Mouse (Mus musculus): ENCODE data around the gene Kdsr. TPM values are rescaled to one million over a fixed set of nuclear protein-coding genes. Genes with fewer than 3 reads are reported as not detected.

Gene Kdsr
- polyA plus RNA-seq, 1 experiment from 2014 or later = 31.8 TPM

DNA sequence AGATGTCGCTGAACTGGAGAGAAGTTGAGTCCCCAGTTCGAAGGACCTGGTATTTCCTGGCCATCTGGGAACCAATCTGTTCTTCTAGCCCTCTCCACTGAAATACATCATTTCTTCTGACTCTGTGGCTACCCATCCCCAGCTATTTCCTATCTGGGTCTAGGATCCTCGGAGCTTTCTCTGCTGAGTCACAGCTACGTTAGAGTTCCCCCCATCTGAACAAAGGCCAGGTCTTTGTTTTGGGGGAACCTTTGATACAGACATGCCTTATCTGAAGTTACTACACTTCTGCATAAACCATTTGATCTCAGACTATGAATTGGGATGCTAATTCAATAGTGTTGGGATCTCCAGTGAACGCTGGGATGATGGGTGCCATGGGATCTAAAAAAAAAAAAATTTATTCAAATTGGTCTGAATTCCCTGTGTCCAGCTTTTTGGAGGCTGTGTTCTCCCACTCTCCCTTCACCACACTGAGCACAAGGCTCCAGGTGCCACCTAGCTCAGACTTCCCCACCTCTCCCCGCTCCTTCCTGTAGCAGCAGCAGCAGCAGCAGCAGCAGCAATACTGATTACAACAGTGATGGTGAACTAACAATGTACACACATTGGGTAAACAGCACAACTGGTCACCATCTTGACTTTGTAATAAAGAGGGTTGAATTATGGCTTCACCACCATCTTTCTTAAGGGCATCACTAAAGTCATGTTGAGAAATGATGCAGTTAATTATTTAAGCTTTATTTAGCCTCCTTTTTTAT lies 10.8 kb downstream of the Kdsr start:
- 90% methylated on average over 6 of the region's 6 CpGs for WGBS
- ATAC-seq = no peak
- no peaks in the 10 kb centered on the region for H3K4me1 ChIP-seq (ENCODE audit: insufficient read depth, low read depth, low read length)

DNA sequence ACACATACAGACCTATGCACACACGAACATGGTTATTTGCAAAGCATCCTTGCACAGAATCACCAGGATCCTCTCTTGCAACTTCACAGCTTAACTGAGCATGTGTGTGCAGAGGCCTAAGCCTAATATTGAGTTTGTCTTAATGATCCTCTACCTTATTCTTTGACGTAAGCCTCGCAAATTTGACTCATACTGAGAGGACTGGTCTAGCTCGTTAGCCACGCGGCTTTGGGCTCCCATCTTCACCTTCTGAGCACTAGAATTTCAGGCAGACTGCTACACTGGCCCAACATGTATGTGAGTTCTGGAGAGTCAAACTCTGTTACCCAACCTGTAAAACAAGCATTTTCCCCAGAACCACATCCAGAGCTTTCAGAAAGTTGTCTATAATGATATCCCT lies 16.5 kb downstream of the Kdsr start:
- DNase-seq (ENCODE audit: low spot score) = no peak
- Histone ChIP-seq H3K4me1 (ENCODE audit: insufficient read depth, low read depth, low read length) (no peaks in the 10 kb centered on the region), H3K4me3 (ENCODE audit: low read depth, low read length) (no peak overlapping the region), H3K36me3 (ENCODE audit: insufficient read depth, low read length) (peaks cover 14% of the 10 kb centered on the region; the same call in 1 of the 2 replicates), H3K9me3 (ENCODE audit: low read length) (no peaks in the 10 kb centered on the region), H3K27me3 (replicated peaks; ENCODE audit: insufficient read depth, low read length) (no peaks in the 10 kb centered on the region), H3K9ac (replicated peaks; ENCODE audit: low read depth) (no peak overlapping the region), H3K4me2 (replicated peaks; ENCODE audit: low read depth, low read length) (no peak overlapping the region), H3K27ac (ENCODE audit: low read length) (no peak overlapping the region)
- ATAC-seq = no peak
- TF ChIP-seq EP300 (IDR thresholded peaks at IDR 0.05) = no peak
- TF ChIP-seq CTCF (IDR thresholded peaks at IDR 0.05) = no peak
- WGBS = 93% methylated on average over 6 of the region's 6 CpGs

More for the DNA sequence above, 10.8 kb downstream of the Kdsr start:
- Histone ChIP-seq H3K27me3 (replicated peaks; ENCODE audit: insufficient read depth, low read length) (no peaks in the 10 kb centered on the region), H3K36me3 (ENCODE audit: insufficient read depth, low read length) (peaks cover 5% of the 10 kb centered on the region), H3K9ac (replicated peaks; ENCODE audit: low read depth) (no peak overlapping the region), H3K9me3 (ENCODE audit: low read length) (no peaks in the 10 kb centered on the region), H3K27ac (ENCODE audit: low read length) (no peak overlapping the region), H3K4me2 (replicated peaks; ENCODE audit: low read depth, low read length) (no peak overlapping the region), H3K4me3 (ENCODE audit: low read depth, low read length) (no peak overlapping the region)
- TF ChIP-seq EP300 (IDR thresholded peaks at IDR 0.05) = no peak
- no peak for TF ChIP-seq CTCF (IDR thresholded peaks at IDR 0.05)
- DNase-seq (ENCODE audit: low spot score) = no peak

- DNase-seq (ENCODE audit: low spot score) (no peak), ATAC-seq (no peak)
- Histone ChIP-seq H3K4me2 (replicated peaks; ENCODE audit: low read depth, low read length) (no peak overlapping the region), H3K9ac (replicated peaks; ENCODE audit: low read depth) (no peak overlapping the region), H3K4me3 (ENCODE audit: low read depth, low read length) (no peak overlapping the region), H3K36me3 (ENCODE audit: insufficient read depth, low read length) (peaks cover 9% of the 10 kb centered on the region; the same call in 1 of the 2 replicates), H3K27ac (ENCODE audit: low read length) (no peak overlapping the region), H3K4me1 (ENCODE audit: insufficient read depth, low read depth, low read length) (no peaks in the 10 kb centered on the region), H3K27me3 (replicated peaks; ENCODE audit: insufficient read depth, low read length) (no peaks in the 10 kb centered on the region), H3K9me3 (ENCODE audit: low read length) (no peaks in the 10 kb centered on the region)
- TF ChIP-seq EP300 (IDR thresholded peaks at IDR 0.05) (no peak), CTCF (IDR thresholded peaks at IDR 0.05) (no peak)
- 94% methylated on average over 4 of the region's 4 CpGs for WGBS
Measured at GRCm38 (mm10) chr1:106740735-106741134, 18.8 kb downstream of the Kdsr start.

DNA sequence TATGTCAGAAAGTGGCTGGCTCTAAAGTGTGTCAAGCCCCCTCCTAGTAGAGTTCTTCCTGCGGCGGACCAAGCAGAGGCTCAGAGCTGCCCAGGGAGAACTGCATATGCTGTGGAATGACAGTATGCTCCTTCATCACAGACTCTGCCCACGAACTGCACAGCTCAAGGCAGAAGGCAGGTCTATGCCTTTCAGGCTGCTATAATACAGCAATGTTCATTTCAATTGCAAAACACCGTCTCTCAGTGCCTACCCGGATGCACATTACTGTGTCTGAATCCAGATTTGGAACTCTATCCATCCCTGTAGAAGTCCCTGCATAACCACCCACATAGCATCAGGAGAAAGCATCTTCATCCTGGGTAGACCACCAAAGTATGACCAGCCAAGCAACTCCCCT lies 19.7 kb downstream of the Kdsr start:
- no peak for TF ChIP-seq EP300 (IDR thresholded peaks at IDR 0.05)
- ATAC-seq = no peak
- Histone ChIP-seq H3K9me3 (ENCODE audit: low read length) (no peaks in the 10 kb centered on the region), H3K36me3 (ENCODE audit: insufficient read depth, low read length) (peaks cover 9% of the 10 kb centered on the region; the same call in 1 of the 2 replicates), H3K4me2 (replicated peaks; ENCODE audit: low read depth, low read length) (no peak overlapping the region), H3K27me3 (replicated peaks; ENCODE audit: insufficient read depth, low read length) (no peaks in the 10 kb centered on the region), H3K4me3 (ENCODE audit: low read depth, low read length) (no peak overlapping the region), H3K9ac (replicated peaks; ENCODE audit: low read depth) (no peak overlapping the region), H3K4me1 (ENCODE audit: insufficient read depth, low read depth, low read length) (no peaks in the 10 kb centered on the region), H3K27ac (ENCODE audit: low read length) (no peak overlapping the region)
- WGBS = 84% methylated on average over 5 of the region's 5 CpGs
- DNase-seq (ENCODE audit: low spot score) = no peak

DNA sequence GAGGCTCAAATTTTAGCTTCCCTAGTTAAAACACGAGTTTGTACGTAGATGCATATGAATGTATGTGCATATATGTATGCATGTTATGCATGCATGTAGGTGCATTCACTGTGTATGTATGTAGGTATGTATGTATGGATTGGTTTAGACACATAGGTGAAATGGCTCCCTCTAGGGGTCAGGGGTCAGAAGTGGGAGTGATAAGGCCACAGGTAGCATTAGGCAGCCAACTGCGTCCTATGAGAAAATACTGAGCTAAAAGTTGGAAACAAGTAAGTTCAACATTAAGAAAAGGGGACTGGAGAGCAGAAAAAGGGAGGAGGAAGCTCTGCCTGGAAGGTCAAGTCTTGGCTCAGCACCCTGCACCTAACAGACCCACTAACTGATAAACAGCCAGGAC lies 21.4 kb downstream of the Kdsr start:
- H3K4me3 ChIP-seq (ENCODE audit: low read depth, low read length) = no peak overlapping the region
- TF ChIP-seq EP300 (IDR thresholded peaks at IDR 0.05) = no peak
- TF ChIP-seq CTCF (IDR thresholded peaks at IDR 0.05) = peak; percentile 60
- 92% methylated on average over 3 of the region's 3 CpGs for WGBS
- peaks cover 7% of the 10 kb centered on the region; the same call in 1 of the 2 replicates for H3K36me3 ChIP-seq (ENCODE audit: insufficient read depth, low read length)
- no peaks in the 10 kb centered on the region for H3K27me3 ChIP-seq (replicated peaks; ENCODE audit: insufficient read depth, low read length)
- no peak for DNase-seq (ENCODE audit: low spot score)
- no peak overlapping the region for H3K4me2 ChIP-seq (replicated peaks; ENCODE audit: low read depth, low read length)
- no peak overlapping the region for H3K27ac ChIP-seq (ENCODE audit: low read length)
- no peak overlapping the region for H3K9ac ChIP-seq (replicated peaks; ENCODE audit: low read depth)
- no peaks in the 10 kb centered on the region for H3K9me3 ChIP-seq (ENCODE audit: low read length)
- ATAC-seq = no peak
- no peaks in the 10 kb centered on the region for H3K4me1 ChIP-seq (ENCODE audit: insufficient read depth, low read depth, low read length)

DNA sequence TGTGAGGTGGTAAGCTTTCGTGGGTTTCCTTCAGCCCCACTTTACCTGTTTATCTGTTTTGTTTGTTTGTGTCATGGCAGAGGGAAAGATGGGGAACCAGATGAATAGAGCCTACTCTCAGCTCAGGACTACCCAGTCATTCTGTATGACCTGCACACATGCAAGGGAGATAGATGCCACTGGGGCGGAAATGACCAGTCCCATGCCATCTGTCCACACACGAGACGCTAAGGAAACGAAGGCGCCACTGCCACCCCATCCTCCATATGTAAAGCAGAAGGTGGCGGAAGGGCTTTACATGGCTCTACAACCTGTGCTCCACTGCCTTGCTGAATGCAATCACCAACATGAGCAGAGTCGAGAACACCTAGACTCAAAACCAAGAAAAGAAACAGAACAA lies 23.3 kb downstream of the Kdsr start:
- no peak overlapping the region for H3K9ac ChIP-seq (replicated peaks; ENCODE audit: low read depth)
- peaks cover 3% of the 10 kb centered on the region; the same call in 1 of the 2 replicates for H3K36me3 ChIP-seq (ENCODE audit: insufficient read depth, low read length)
- no peak for ATAC-seq

More for the DNA sequence above, 23.3 kb downstream of the Kdsr start:
- H3K27ac ChIP-seq (ENCODE audit: low read length) = no peak overlapping the region
- WGBS = 91% methylated on average over 8 of the region's 8 CpGs
- H3K4me3 ChIP-seq (ENCODE audit: low read depth, low read length) = no peak overlapping the region
- H3K9me3 ChIP-seq (ENCODE audit: low read length) = no peaks in the 10 kb centered on the region
- H3K4me1 ChIP-seq (ENCODE audit: insufficient read depth, low read depth, low read length) = no peaks in the 10 kb centered on the region
- H3K4me2 ChIP-seq (replicated peaks; ENCODE audit: low read depth, low read length) = no peak overlapping the region
- H3K27me3 ChIP-seq (replicated peaks; ENCODE audit: insufficient read depth, low read length) = no peaks in the 10 kb centered on the region
- no peak for DNase-seq (ENCODE audit: low spot score)
- TF ChIP-seq EP300 (IDR thresholded peaks at IDR 0.05) (no peak), CTCF (IDR thresholded peaks at IDR 0.05) (no peak)
